Mouse (Mus musculus): ENCODE results near the gene Prss22. TPM values are rescaled to one million over a fixed set of nuclear protein-coding genes. Genes with fewer than 3 reads are reported as not detected.

The Prss22 gene
- polyA plus RNA-seq, 1 experiment, result 3.4 TPM

GRCm38 (mm10) chr17:23984989-23985388 is 12.9 kb downstream of the Prss22 start:
- Histone ChIP-seq H3K9me3 (ENCODE audit: control insufficient read depth, low read length) (no peaks in the 10 kb centered on the region), H3K4me1 (ENCODE audit: control insufficient read depth) (no peaks in the 10 kb centered on the region), H3K27me3 (ENCODE audit: control insufficient read depth) (no peaks in the 10 kb centered on the region), H3K4me3 (replicated peaks) (no peak overlapping the region), H3K36me3 (ENCODE audit: control insufficient read depth) (no peaks in the 10 kb centered on the region)
- TF ChIP-seq TAL1 (IDR thresholded peaks at IDR 0.05; ENCODE audit: low read length) (no peak), GATA1 (IDR thresholded peaks at IDR 0.05; ENCODE audit: low read length) (no peak)

DNA sequence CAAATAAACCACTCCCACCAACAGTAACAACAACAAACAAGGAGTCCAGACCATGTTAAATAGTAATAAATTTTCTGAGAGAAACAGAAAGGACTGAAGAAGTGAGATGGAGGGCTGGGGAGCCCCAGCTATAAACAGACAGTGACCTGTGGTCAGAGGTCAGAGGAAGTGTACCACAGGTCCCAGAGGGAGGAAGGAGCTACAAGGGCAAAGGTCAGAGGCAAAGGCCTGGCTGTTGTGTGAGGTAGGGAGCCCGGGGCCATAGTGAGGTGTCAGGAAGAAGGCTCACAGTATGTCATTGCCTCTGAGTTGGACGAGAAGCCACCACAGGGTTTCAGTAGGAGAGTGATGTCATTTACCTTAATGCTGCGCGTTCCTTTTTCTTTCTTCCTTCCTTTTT is 15.0 kb downstream of the Prss22 start:
- Histone ChIP-seq H3K9me3 (ENCODE audit: control insufficient read depth, low read length) (no peaks in the 10 kb centered on the region), H3K4me1 (ENCODE audit: control insufficient read depth) (no peaks in the 10 kb centered on the region), H3K36me3 (ENCODE audit: control insufficient read depth) (no peaks in the 10 kb centered on the region), H3K27me3 (ENCODE audit: control insufficient read depth) (no peaks in the 10 kb centered on the region), H3K4me3 (replicated peaks) (no peak overlapping the region)
- TF ChIP-seq GATA1 (IDR thresholded peaks at IDR 0.05; ENCODE audit: low read length) (no peak), TAL1 (IDR thresholded peaks at IDR 0.05; ENCODE audit: low read length) (no peak)

GRCm38 (mm10) chr17:23980297-23980909 is 17.5 kb downstream of the Prss22 start, which contains the start of gene Prss30:
TSS of gene Prss30 (minus strand) at chr17:23980566.
- H3K27me3 ChIP-seq (ENCODE audit: control insufficient read depth), result no peaks in the 10 kb centered on the region
- no peaks in the 10 kb centered on the region for H3K36me3 ChIP-seq (ENCODE audit: control insufficient read depth)
- no peaks in the 10 kb centered on the region for H3K4me1 ChIP-seq (ENCODE audit: control insufficient read depth)
- TF ChIP-seq GATA1 (IDR thresholded peaks at IDR 0.05; ENCODE audit: low read length) (no peak), TAL1 (IDR thresholded peaks at IDR 0.05; ENCODE audit: low read length) (no peak)
- H3K4me3 ChIP-seq (replicated peaks), result no peak within 1 kb of the TSS
- H3K9me3 ChIP-seq (ENCODE audit: control insufficient read depth, low read length), result no peaks in the 10 kb centered on the region

DNA sequence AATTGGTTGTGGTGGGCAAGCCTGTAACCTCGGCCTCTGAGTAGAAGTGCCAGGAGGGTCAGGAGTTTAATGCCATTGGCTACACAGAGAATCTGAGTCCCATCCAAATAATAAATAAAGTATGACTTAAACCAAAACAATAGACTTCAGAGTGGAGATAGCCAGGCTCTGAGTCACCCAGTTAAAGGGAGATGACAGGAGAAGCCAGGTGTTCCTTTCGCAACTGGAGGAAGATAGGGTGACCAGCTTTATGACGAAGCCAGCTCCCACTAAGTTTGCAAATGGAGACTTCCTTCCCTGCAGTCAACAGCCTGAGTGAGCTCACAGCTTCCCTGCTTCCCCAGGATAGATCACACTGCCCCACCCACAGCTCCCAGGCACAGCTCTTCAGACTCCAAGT is 18.4 kb downstream of the Prss22 start:
- Histone ChIP-seq H3K27me3 (ENCODE audit: control insufficient read depth) (no peaks in the 10 kb centered on the region), H3K9me3 (ENCODE audit: control insufficient read depth, low read length) (no peaks in the 10 kb centered on the region), H3K36me3 (ENCODE audit: control insufficient read depth) (no peaks in the 10 kb centered on the region), H3K4me1 (ENCODE audit: control insufficient read depth) (no peaks in the 10 kb centered on the region), H3K4me3 (replicated peaks) (no peak overlapping the region)
- no peak for TF ChIP-seq GATA1 (IDR thresholded peaks at IDR 0.05; ENCODE audit: low read length)
- TF ChIP-seq TAL1 (IDR thresholded peaks at IDR 0.05; ENCODE audit: low read length), result no peak

DNA sequence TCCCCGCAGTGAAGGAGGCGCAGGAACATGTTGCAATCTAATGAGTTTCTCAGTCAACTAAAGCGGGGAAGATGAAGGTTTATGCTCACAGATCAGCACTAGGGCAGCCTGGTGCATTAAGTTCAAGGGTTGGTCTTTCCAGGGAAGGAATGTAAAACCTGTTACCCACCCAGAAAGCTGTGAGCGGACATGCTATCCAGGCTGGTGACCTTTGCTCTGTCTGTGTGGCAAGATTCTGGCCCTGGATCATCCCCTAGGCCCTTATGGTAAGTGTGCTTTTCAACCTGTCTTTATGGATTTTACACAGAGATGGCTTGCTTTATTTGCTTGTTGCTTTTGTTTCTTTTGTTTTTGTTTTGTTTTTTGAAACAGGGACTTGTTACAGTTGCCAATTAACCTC is 21.2 kb downstream of the Prss22 start:
- H3K4me1 ChIP-seq (ENCODE audit: control insufficient read depth), result no peaks in the 10 kb centered on the region
- TF ChIP-seq GATA1 (IDR thresholded peaks at IDR 0.05; ENCODE audit: low read length) (no peak), TAL1 (IDR thresholded peaks at IDR 0.05; ENCODE audit: low read length) (no peak)
- no peaks in the 10 kb centered on the region for H3K9me3 ChIP-seq (ENCODE audit: control insufficient read depth, low read length)
- H3K27me3 ChIP-seq (ENCODE audit: control insufficient read depth), result no peaks in the 10 kb centered on the region
- no peaks in the 10 kb centered on the region for H3K36me3 ChIP-seq (ENCODE audit: control insufficient read depth)
- no peak overlapping the region for H3K4me3 ChIP-seq (replicated peaks)

GRCm38 (mm10) chr17:23971315-23971714 is 26.6 kb downstream of the Prss22 start:
- no peaks in the 10 kb centered on the region for H3K9me3 ChIP-seq (ENCODE audit: control insufficient read depth, low read length)
- no peaks in the 10 kb centered on the region for H3K4me1 ChIP-seq (ENCODE audit: control insufficient read depth)
- no peak overlapping the region for H3K4me3 ChIP-seq (replicated peaks)
- no peaks in the 10 kb centered on the region for H3K36me3 ChIP-seq (ENCODE audit: control insufficient read depth)
- H3K27me3 ChIP-seq (ENCODE audit: control insufficient read depth), result no peaks in the 10 kb centered on the region
- TF ChIP-seq TAL1 (IDR thresholded peaks at IDR 0.05; ENCODE audit: low read length), result no peak
- TF ChIP-seq GATA1 (IDR thresholded peaks at IDR 0.05; ENCODE audit: low read length), result no peak

DNA sequence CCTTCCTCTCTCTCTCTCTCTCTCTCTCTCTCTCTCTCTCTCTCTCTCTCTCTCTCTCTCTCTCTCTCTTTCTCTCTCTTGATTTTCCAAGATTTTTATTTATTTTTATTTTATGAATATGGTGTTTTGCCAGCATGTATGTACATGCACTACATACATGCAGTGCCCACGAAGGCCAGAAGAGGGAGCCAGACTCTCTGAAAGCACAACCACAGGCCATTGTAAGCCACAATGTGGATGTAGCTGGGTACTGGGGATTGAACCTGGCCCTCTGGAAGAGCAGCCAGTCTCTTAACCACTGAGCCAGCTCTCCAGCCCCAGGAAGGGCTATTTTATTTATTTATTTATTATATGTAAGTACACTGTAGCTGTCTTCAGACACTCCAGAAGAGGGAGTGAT is 28.7 kb downstream of the Prss22 start:
- H3K4me3 ChIP-seq (replicated peaks), result no peak overlapping the region
- H3K4me1 ChIP-seq (ENCODE audit: control insufficient read depth), result no peaks in the 10 kb centered on the region
- H3K27me3 ChIP-seq (ENCODE audit: control insufficient read depth), result no peaks in the 10 kb centered on the region
- no peaks in the 10 kb centered on the region for H3K36me3 ChIP-seq (ENCODE audit: control insufficient read depth)
- no peak for TF ChIP-seq GATA1 (IDR thresholded peaks at IDR 0.05; ENCODE audit: low read length)
- TF ChIP-seq TAL1 (IDR thresholded peaks at IDR 0.05; ENCODE audit: low read length), result no peak
- no peaks in the 10 kb centered on the region for H3K9me3 ChIP-seq (ENCODE audit: control insufficient read depth, low read length)

DNA sequence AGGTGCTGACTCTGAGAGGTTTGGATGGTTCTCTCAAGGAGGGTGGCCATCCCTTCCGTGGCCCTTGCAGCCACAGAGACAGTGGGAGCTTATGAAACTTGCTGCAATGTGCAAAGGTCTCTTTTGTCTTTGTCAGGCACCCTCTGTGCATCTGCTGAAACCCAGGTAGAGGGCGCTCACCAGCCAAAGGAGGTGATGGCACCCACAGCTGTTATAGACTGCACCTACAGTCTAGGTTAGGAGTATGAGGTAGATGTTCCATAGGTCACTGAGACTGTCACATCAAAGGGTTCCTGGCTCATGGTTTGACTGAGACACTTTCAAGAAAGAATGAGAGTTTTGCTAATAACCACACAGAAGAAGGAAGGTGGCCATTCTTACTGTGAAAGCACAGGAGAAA is 29.1 kb downstream of the Prss22 start:
- no peak overlapping the region for H3K4me3 ChIP-seq (replicated peaks)
- no peaks in the 10 kb centered on the region for H3K9me3 ChIP-seq (ENCODE audit: control insufficient read depth, low read length)
- H3K4me1 ChIP-seq (ENCODE audit: control insufficient read depth), result no peaks in the 10 kb centered on the region
- no peaks in the 10 kb centered on the region for H3K27me3 ChIP-seq (ENCODE audit: control insufficient read depth)
- no peak for TF ChIP-seq TAL1 (IDR thresholded peaks at IDR 0.05; ENCODE audit: low read length)
- TF ChIP-seq GATA1 (IDR thresholded peaks at IDR 0.05; ENCODE audit: low read length), result no peak
- no peaks in the 10 kb centered on the region for H3K36me3 ChIP-seq (ENCODE audit: control insufficient read depth)

GRCm38 (mm10) chr17:23966658-23967401 is 31.1 kb downstream of the Prss22 start:
- Histone ChIP-seq H3K9me3 (ENCODE audit: control insufficient read depth, low read length) (no peaks in the 10 kb centered on the region), H3K36me3 (ENCODE audit: control insufficient read depth) (no peaks in the 10 kb centered on the region), H3K4me1 (ENCODE audit: control insufficient read depth) (no peaks in the 10 kb centered on the region), H3K4me3 (replicated peaks) (no peak overlapping the region), H3K27me3 (ENCODE audit: control insufficient read depth) (no peaks in the 10 kb centered on the region)
- no peak for TF ChIP-seq TAL1 (IDR thresholded peaks at IDR 0.05; ENCODE audit: low read length)
- TF ChIP-seq GATA1 (IDR thresholded peaks at IDR 0.05; ENCODE audit: low read length), result no peak
